Mouse (Mus musculus): ENCODE results near the gene 1300017J02Rik.

DNA sequence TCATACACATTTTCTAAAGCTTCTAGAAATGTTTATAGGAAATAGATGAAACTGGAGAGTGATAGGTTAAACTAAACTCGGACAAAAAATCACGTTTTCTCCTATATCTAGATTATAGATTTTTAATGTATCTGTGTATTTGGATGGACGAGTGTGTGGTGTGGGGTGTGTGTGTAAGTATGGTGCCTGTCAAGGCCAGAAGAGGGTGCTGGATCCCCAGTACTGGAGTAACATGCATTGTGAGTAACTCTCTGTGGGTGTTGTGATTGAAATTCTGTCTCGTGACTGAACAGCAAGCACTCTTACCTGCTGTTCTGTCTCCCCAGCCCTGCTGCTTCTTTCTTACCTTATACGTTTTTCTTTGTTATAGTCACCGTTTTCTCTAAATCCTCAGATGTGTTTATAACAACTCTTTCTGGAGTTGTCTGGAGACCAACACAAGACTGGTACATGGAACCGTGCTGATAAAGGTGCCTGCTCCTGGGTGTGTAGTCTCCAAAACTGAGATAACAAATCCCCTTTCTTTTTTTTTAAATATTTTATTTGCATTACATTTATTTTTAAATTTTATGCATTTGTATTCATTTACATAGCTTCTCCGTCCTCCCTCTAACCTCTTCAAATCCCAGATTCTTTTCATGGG, 58.2 kb downstream of the 1300017J02Rik start:
- TF ChIP-seq POLR2A (IDR thresholded peaks at IDR 0.05; ENCODE audit: control insufficient read depth, extremely low read depth, insufficient read depth, low read length, poor library complexity) (no peak), CTCF (IDR thresholded peaks at IDR 0.05; ENCODE audit: borderline replicate concordance, control insufficient read depth, extremely low read depth, insufficient read depth, low read length, poor library complexity) (no peak)
